Mouse (Mus musculus): ENCODE results near the gene Akr1d1.

The Akr1d1 gene

GRCm38 (mm10) chr6:37529940-37530339, at the start of gene Akr1d1:
Akr1d1 (plus strand) TSS chr6:37530173.
- DNase-seq (ENCODE audit: low spot score) = no peak

DNA sequence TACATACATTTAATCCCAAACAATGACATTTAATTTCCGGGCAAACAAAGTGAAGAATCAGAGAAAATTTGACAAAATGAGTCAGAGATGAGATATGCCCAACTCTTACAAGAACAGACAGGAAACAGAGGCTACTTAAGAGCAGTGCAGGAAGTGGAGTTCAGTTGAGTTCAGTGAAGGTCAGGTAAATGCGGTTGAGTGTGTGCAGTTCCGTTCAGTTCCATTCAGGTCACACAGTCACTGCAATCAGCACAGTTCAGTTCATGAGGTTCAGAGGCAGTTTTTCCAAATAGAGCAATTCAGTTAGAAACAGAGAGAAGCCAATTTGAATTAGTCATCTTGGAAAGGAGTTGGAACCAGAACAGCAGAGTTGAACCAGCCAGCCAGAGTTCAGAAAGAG, 48.8 kb upstream of the Akr1d1 start:
- no peak for DNase-seq (ENCODE audit: low spot score)

- no peak for DNase-seq (ENCODE audit: low spot score)
Observed at GRCm38 (mm10) chr6:37483262-37483661, 46.7 kb upstream of the Akr1d1 start.

DNA sequence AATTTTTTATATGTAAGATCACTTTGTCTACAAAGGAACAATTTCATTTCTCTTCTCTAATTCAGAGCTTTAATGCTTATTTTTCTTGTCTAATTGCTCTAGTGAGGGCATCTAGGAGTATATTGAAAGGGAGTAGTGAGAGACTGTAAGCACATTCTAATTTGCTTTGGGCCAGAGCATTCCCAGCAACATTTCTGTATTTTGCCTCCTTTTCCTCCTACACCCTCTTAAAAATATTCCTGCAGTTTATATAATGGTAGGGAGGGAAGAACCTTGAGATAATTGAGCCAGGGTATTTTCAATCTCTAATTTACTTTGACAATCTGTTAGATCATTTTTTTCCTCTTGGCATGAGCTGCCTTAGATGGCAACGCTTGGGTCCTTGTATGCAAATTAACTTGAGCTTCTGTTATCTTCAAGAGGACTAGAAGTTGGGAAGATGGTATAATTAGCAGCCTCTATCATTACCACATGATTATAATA, 45.3 kb upstream of the Akr1d1 start:
- DNase-seq (ENCODE audit: low spot score) = no peak

DNA sequence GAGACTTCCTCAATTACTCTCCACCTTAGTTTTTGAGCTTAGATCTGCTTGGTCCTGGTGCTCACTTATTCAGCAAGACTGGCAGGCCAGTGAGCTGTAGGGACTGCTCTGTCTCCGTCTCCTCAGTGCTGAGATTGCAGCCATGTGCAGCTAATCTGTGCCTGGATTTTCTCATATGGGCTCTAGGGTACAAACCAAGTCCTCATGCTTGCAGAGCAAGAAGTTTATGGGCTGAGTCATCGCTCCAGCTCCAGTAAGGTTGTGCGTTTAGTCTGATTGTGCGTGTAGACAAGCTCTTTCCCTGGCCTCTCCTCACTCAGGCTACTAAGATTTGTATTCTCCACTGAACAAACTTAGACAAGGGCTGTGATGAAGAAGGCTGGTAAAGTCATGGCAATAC, 43.5 kb upstream of the Akr1d1 start:
- DNase-seq (ENCODE audit: low spot score) = no peak

DNA sequence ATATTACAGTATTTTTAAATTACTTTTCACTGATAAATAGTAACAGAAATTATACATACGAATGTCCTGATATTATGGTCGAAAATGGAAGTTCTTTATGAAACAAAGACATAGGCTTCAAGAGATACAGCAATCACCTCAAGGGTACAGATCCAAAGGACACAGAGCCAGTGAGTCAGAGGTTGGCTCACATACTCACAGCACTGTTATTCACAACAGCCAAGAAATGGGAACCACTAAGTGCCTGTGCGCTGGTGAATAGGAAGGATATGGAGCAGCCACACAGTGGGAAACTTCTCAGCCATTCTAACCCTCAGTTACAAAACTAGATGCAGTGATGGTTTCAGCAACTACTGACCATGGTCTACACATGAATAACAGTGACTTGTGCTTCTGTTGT, 37.7 kb upstream of the Akr1d1 start:
- DNase-seq (ENCODE audit: low spot score) = no peak

GRCm38 (mm10) chr6:37494957-37495356, 35.0 kb upstream of the Akr1d1 start:
- DNase-seq (ENCODE audit: low spot score) = no peak

GRCm38 (mm10) chr6:37496866-37497265, 33.1 kb upstream of the Akr1d1 start:
- no peak for DNase-seq (ENCODE audit: low spot score)

- DNase-seq (ENCODE audit: low spot score) = no peak
Observed at GRCm38 (mm10) chr6:37505588-37505987, 24.4 kb upstream of the Akr1d1 start.

DNA sequence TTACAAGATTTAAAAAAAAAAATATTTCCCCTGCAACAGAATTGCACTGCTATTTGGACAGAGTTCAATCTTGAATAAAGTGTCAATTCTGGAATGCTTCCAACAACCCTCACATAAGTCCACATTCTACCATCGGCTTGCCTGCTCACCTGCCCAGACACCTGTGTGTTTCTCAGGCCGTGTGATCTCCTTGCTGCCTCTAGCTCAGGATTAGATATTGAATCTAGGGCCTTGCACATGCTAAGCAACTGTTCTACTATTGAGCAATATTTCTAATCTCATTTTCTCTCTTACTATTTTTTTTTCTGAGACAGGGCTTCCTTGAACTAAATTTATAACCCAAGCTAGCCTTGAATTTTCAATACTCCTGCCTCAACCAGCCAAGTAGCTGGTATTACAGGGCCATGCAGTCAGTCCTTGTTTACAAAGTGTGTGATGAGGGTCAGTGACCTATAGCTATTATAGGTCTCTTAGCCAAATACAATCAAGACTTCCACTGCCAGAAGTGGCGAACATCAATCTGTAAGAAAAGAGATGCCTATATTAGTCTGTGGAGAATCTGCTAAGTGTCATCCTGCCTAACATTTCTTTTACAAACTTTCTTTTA, 23.0 kb upstream of the Akr1d1 start:
- DNase-seq (ENCODE audit: low spot score) = no peak

- DNase-seq (ENCODE audit: low spot score) = no peak
Observed at GRCm38 (mm10) chr6:37510786-37511185, 19.2 kb upstream of the Akr1d1 start.

- no peak for DNase-seq (ENCODE audit: low spot score)
Observed at GRCm38 (mm10) chr6:37520631-37521375, 9.2 kb upstream of the Akr1d1 start.

DNA sequence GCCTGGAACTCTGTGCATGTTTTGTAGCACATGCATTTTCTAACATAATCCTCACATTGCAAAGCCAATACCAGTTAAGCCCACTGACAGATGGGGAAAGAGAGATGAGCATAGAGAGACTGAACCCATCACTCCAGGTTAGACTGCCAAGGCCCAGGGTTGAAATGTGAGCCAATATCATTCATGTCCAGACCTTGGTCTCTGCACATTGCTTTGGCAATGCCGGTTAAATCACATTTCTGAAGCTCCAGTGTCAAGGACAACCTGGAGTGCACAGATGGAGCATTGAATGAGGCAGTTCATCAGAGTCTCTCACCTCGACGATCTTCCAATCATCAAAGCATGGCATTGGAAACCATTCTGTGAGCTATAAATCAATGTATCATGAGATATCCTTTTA, 2.1 kb downstream of the Akr1d1 start:
- no peak for DNase-seq (ENCODE audit: low spot score)

DNA sequence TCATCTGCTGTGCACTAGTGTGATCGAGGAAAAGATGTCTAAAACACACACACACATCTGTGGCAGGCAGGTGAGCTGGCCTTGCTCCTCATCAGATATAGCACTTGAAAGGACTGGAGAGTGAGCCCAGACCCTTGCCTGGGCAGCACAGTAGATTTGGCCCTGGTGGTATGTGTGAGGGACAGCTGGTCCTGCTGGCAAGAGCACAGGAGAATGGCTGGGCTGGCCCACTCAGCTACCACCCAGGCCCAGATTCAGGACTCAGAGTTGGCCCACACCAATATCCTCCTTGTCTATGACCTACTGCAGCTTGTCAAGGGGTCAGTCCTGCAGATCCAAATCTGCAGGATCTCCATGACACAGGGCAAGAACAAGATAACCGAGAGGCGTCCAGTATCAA, 6.9 kb downstream of the Akr1d1 start:
- no peak for DNase-seq (ENCODE audit: low spot score)

DNA sequence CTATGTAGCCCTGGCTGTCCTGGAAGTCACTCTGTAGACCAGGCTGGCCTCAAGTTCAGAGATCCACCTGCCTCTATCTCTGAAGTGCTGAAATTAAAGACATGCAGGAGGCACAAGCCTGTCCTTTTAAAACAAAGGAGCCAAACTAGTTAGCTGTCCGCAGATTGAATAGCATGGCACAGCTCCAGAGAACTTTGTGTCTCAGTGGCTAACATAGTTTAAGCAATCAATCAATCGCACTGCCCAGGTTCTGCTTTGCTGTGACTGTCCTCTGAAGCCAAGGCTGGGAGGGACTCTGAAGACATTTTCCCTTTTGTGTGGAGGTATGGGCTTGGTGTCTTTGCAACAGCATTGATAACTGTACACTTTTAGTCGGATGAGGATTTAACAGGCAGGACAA, 7.8 kb downstream of the Akr1d1 start:
- DNase-seq (ENCODE audit: low spot score) = no peak

GRCm38 (mm10) chr6:37538792-37539191, 8.8 kb downstream of the Akr1d1 start:
- DNase-seq (ENCODE audit: low spot score) = no peak

GRCm38 (mm10) chr6:37539403-37539802, 9.4 kb downstream of the Akr1d1 start:
- DNase-seq (ENCODE audit: low spot score) = no peak

- DNase-seq (ENCODE audit: low spot score) = no peak
Observed at GRCm38 (mm10) chr6:37540113-37540512, 10.1 kb downstream of the Akr1d1 start.

DNA sequence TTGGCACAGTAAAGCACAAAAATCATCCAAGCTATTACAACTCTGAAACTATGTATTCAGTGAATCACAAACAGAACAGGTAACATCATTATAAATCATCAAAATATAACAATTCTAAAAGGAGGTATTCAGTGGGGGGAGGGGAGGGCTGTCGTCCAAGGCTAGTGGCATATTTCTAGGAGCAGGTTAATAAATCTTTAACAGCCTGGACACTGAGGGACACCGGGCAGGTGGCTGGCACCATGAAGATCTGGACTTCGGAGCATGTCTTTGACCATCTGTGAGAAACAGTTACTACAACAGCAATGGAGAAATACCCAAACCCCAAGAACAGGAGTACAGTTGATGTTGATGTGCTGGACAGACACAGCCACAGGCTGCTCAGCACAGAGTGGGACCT, 11.2 kb downstream of the Akr1d1 start:
- DNase-seq (ENCODE audit: low spot score) = no peak

GRCm38 (mm10) chr6:37542145-37542544, 12.2 kb downstream of the Akr1d1 start:
- DNase-seq (ENCODE audit: low spot score) = no peak

- peak; percentile 22 for DNase-seq (ENCODE audit: low spot score)
Observed at GRCm38 (mm10) chr6:37552760-37553159, 22.8 kb downstream of the Akr1d1 start.

- DNase-seq (ENCODE audit: low spot score) = no peak
Observed at GRCm38 (mm10) chr6:37553926-37554325, 24.0 kb downstream of the Akr1d1 start.

GRCm38 (mm10) chr6:37554327-37554726, 24.4 kb downstream of the Akr1d1 start:
- no peak for DNase-seq (ENCODE audit: low spot score)

GRCm38 (mm10) chr6:37563861-37564260, 33.9 kb downstream of the Akr1d1 start:
- no peak for DNase-seq (ENCODE audit: low spot score)

All from retina, embryonic 14.5 days (tissue).